Mouse (Mus musculus): ENCODE data around the gene 2310011J03Rik. TPM values are rescaled to one million over a fixed set of nuclear protein-coding genes. Genes with fewer than 3 reads are reported as not detected.
A peak's percentile ranks its signal among the peaks of the same experiment; 100 is the strongest.

2310011J03Rik gene
- total RNA-seq, 2 experiments from 2014 or later, result 16.4 to 45.0 TPM

- peak; percentile 40 for ATAC-seq (replicated peaks; ENCODE audit: poor library complexity, severe bottlenecking)
Observed at GRCm38 (mm10) chr10:80295618-80296425, 24.5 kb downstream of the 2310011J03Rik start, which contains the start of gene Apc2. Gene Apc2, plus strand, starts transcription at chr10:80295977.

GRCm38 (mm10) chr10:80294788-80295303, 25.5 kb downstream of the 2310011J03Rik start:
- ATAC-seq (replicated peaks; ENCODE audit: poor library complexity, severe bottlenecking), result no peak

GRCm38 (mm10) chr10:80294311-80294710, 26.0 kb downstream of the 2310011J03Rik start:
- ATAC-seq (replicated peaks; ENCODE audit: poor library complexity, severe bottlenecking), result no peak

- ATAC-seq (replicated peaks; ENCODE audit: poor library complexity, severe bottlenecking), result no peak
Observed at GRCm38 (mm10) chr10:80293325-80293724, 27.0 kb downstream of the 2310011J03Rik start.

- peak; percentile 90 for ATAC-seq (replicated peaks; ENCODE audit: poor library complexity, severe bottlenecking)
Observed at GRCm38 (mm10) chr10:80292251-80293146, 27.8 kb downstream of the 2310011J03Rik start, which contains the start of gene Rps15. Gene Rps15, plus strand, starts transcription at chr10:80292453.

GRCm38 (mm10) chr10:80288657-80289056, 31.7 kb downstream of the 2310011J03Rik start:
- ATAC-seq (replicated peaks; ENCODE audit: poor library complexity, severe bottlenecking), result no peak

GRCm38 (mm10) chr10:80288097-80288496, 32.2 kb downstream of the 2310011J03Rik start:
- ATAC-seq (replicated peaks; ENCODE audit: poor library complexity, severe bottlenecking), result no peak

GRCm38 (mm10) chr10:80285222-80286070, 34.9 kb downstream of the 2310011J03Rik start:
- no peak for ATAC-seq (replicated peaks; ENCODE audit: poor library complexity, severe bottlenecking)

GRCm38 (mm10) chr10:80282481-80283441, 37.6 kb downstream of the 2310011J03Rik start:
- no peak for ATAC-seq (replicated peaks; ENCODE audit: poor library complexity, severe bottlenecking)

GRCm38 (mm10) chr10:80281921-80282371, 38.4 kb downstream of the 2310011J03Rik start:
- ATAC-seq (replicated peaks; ENCODE audit: poor library complexity, severe bottlenecking), result peak; percentile 21; the same call in 1 of the 2 replicates

GRCm38 (mm10) chr10:80281304-80281703, 39.0 kb downstream of the 2310011J03Rik start:
- no peak for ATAC-seq (replicated peaks; ENCODE audit: poor library complexity, severe bottlenecking)

GRCm38 (mm10) chr10:80279273-80279672, 41.1 kb downstream of the 2310011J03Rik start:
- no peak for ATAC-seq (replicated peaks; ENCODE audit: poor library complexity, severe bottlenecking)

GRCm38 (mm10) chr10:80278390-80278789, 41.9 kb downstream of the 2310011J03Rik start:
- ATAC-seq (replicated peaks; ENCODE audit: poor library complexity, severe bottlenecking), result no peak

GRCm38 (mm10) chr10:80276238-80276637, 44.1 kb downstream of the 2310011J03Rik start:
- ATAC-seq (replicated peaks; ENCODE audit: poor library complexity, severe bottlenecking), result peak; percentile 41; the same call in 1 of the 2 replicates

- no peak for ATAC-seq (replicated peaks; ENCODE audit: poor library complexity, severe bottlenecking)
Observed at GRCm38 (mm10) chr10:80273847-80274246, 46.5 kb downstream of the 2310011J03Rik start.

GRCm38 (mm10) chr10:80271870-80272585, 48.3 kb downstream of the 2310011J03Rik start:
- no peak for ATAC-seq (replicated peaks; ENCODE audit: poor library complexity, severe bottlenecking)

- ATAC-seq (replicated peaks; ENCODE audit: poor library complexity, severe bottlenecking), result peak; percentile 63
Observed at GRCm38 (mm10) chr10:80271186-80271843, 49.0 kb downstream of the 2310011J03Rik start.

Measured in granulocyte monocyte progenitor cell, adult 5-6 weeks (primary cell).